ENCODE assay signal across 13 mouse cellular contexts in genomic region chr2:124258108-124258507, GRCm38 (mm10).
DNase-seq lines count a peak whose midpoint lies in the region; ATAC-seq and TF ChIP-seq lines count a peak whose summit lies in the region.
"Had no signal": no experiment of that assay in that cellular context is flagged by ENCODE, and none has a peak within 500 bp of the region (broad histone marks: within the 10 kb centered on the region; RNA-seq: fewer than 3 reads in every experiment).

No protein-coding gene starts in this region.

- H3K9me3 ChIP-seq in heart, embryonic 10.5 days = no peaks in the 10 kb centered on the region
- H3K9me3 ChIP-seq in embryonic facial prominence, embryonic 14.5 days (ENCODE audit: control insufficient read depth, low read length) = no peaks in the 10 kb centered on the region
- H3K9me3 ChIP-seq: kidney, embryonic 15.5 days; limb, embryonic 12.5 days; stomach, embryonic 15.5 days had no signal

- no peaks in the 10 kb centered on the region for H3K27me3 ChIP-seq in heart, embryonic 10.5 days (ENCODE audit: insufficient read depth, poor library complexity, severe bottlenecking)
- H3K27me3 ChIP-seq in kidney, adult 2 months (replicated peaks; ENCODE audit: control insufficient read depth, insufficient read depth, low read length) = no peaks in the 10 kb centered on the region
- H3K27me3 ChIP-seq in C2C12 (ENCODE audit: control insufficient read depth, insufficient read depth, insufficient read length) = no peaks in the 10 kb centered on the region
- no peaks in the 10 kb centered on the region for H3K27me3 ChIP-seq in embryonic facial prominence, embryonic 14.5 days (replicated peaks; ENCODE audit: control insufficient read depth, insufficient read depth, low read length)
- H3K27me3 ChIP-seq: kidney, embryonic 15.5 days; limb, embryonic 12.5 days; stomach, embryonic 15.5 days had no signal

- no peak overlapping the region for H3ac ChIP-seq in C2C12 (ENCODE audit: control insufficient read depth, insufficient read length, low read depth)

- no peak for TF ChIP-seq CTCF in kidney, adult 2 months (conservative IDR thresholded peaks at IDR 0.05; ENCODE audit: insufficient read depth, insufficient read length, low read depth, low read length)
- no peak for TF ChIP-seq CTCF in C2C12 (IDR thresholded peaks at IDR 0.05; ENCODE audit: control insufficient read depth, insufficient read depth, insufficient read length)

- TF ChIP-seq POLR2A in kidney, adult 2 months (IDR thresholded peaks at IDR 0.05; ENCODE audit: low read depth, low read length) = no peak

- no peak for ATAC-seq in embryonic facial prominence, embryonic 14.5 days (ENCODE audit: low read depth)

- H3K4me1 ChIP-seq in heart, embryonic 10.5 days = 0 out of 2 replicates have a peak, but pooled peaks cover 4% of the 10 kb centered on the region
- H3K4me1 ChIP-seq in kidney, adult 2 months (ENCODE audit: control insufficient read depth, insufficient read depth, low read length) = no peaks in the 10 kb centered on the region
- no peaks in the 10 kb centered on the region for H3K4me1 ChIP-seq in embryonic facial prominence, embryonic 14.5 days (ENCODE audit: control insufficient read depth, insufficient read depth, low read length)
- H3K4me1 ChIP-seq: kidney, embryonic 15.5 days; stomach, embryonic 15.5 days had no signal

- no peak overlapping the region for H3K9ac ChIP-seq in embryonic facial prominence, embryonic 14.5 days (ENCODE audit: low read depth, low read length)
- H3K9ac ChIP-seq: kidney, embryonic 15.5 days; limb, embryonic 12.5 days; stomach, embryonic 15.5 days had no signal

- no peaks in the 10 kb centered on the region for H3K79me3 ChIP-seq in C2C12 (ENCODE audit: low read depth)

- H3K36me3 ChIP-seq in heart, embryonic 10.5 days = no peaks in the 10 kb centered on the region
- H3K36me3 ChIP-seq in kidney, adult 2 months (ENCODE audit: control insufficient read depth, insufficient read depth, low read length) = no peaks in the 10 kb centered on the region
- no peaks in the 10 kb centered on the region for H3K36me3 ChIP-seq in C2C12 (ENCODE audit: control insufficient read depth, insufficient read depth)
- H3K36me3 ChIP-seq in embryonic facial prominence, embryonic 14.5 days (ENCODE audit: control insufficient read depth, insufficient read depth, low read length) = no peaks in the 10 kb centered on the region
- H3K36me3 ChIP-seq: kidney, embryonic 15.5 days; limb, embryonic 12.5 days; stomach, embryonic 15.5 days had no signal

- no peak overlapping the region for H3K27ac ChIP-seq in heart, embryonic 10.5 days
- no peak overlapping the region for H3K27ac ChIP-seq in kidney, adult 2 months (ENCODE audit: insufficient read depth, low read depth, low read length)
- H3K27ac ChIP-seq in embryonic facial prominence, embryonic 14.5 days (replicated peaks; ENCODE audit: low read depth, low read length) = no peak overlapping the region
- H3K27ac ChIP-seq: kidney, embryonic 15.5 days; limb, embryonic 12.5 days; stomach, embryonic 15.5 days had no signal

- peak; percentile 93 for DNase-seq in heart, adult 11 months
- DNase-seq in heart, embryonic 10.5 days (ENCODE audit: low spot score) = no peak
- peak; percentile 7 to 9 for DNase-seq in kidney, postnatal 4 days
- no peak for DNase-seq in kidney, adult 2 months
- DNase-seq in embryonic facial prominence, embryonic 14.5 days (ENCODE audit: low spot score) = peak; percentile 17
- no peak for DNase-seq in gastrocnemius, adult 8-10 months (ENCODE audit: low spot score in 2 of 2)
- no peak for DNase-seq in right cerebral cortex, adult 18-20 months
- DNase-seq: adrenal gland, postnatal 36 days; B cell, adult 2 months had no signal

- 49% methylated on average over 1 of the region's 1 CpGs for WGBS in heart, embryonic 10.5 days
- WGBS in kidney, adult 2 months = 59% methylated on average over 1 of the region's 1 CpGs
- 37% methylated on average over 1 of the region's 1 CpGs for WGBS in embryonic facial prominence, embryonic 14.5 days

- no peak overlapping the region for H3K4me3 ChIP-seq in heart, embryonic 10.5 days
- H3K4me3 ChIP-seq in kidney, adult 2 months (ENCODE audit: insufficient read depth, low read depth, low read length) = no peak overlapping the region
- no peak overlapping the region for H3K4me3 ChIP-seq in C2C12 (ENCODE audit: insufficient read depth, poor library complexity, severe bottlenecking)
- H3K4me3 ChIP-seq in embryonic facial prominence, embryonic 14.5 days (ENCODE audit: low read depth, low read length) = no peak overlapping the region
- H3K4me3 ChIP-seq: kidney, embryonic 15.5 days; limb, embryonic 12.5 days; stomach, embryonic 15.5 days had no signal

- no peaks in the 10 kb centered on the region for H3K79me2 ChIP-seq in C2C12 (ENCODE audit: control insufficient read depth, insufficient read depth)

- H3K4me2 ChIP-seq in embryonic facial prominence, embryonic 14.5 days (ENCODE audit: low read depth, low read length) = no peak overlapping the region
- H3K4me2 ChIP-seq: kidney, embryonic 15.5 days; limb, embryonic 12.5 days; stomach, embryonic 15.5 days had no signal

TF ChIP-seq in C2C12, 6 proteins besides CTCF, POLR2A, EP300 and RAD21:
- TF ChIP-seq MAX (IDR thresholded peaks at IDR 0.05) = no peak
- peak; percentile 71 for TF ChIP-seq MYOD1 (IDR thresholded peaks at IDR 0.05; ENCODE audit: control insufficient read depth, insufficient read length, low read depth)
- no peak for TF ChIP-seq CEBPB (IDR thresholded peaks at IDR 0.05; ENCODE audit: low read depth)
- TF ChIP-seq FOSL1 (IDR thresholded peaks at IDR 0.05; ENCODE audit: insufficient read depth, low read length, poor library complexity, severe bottlenecking) = no peak
- no peak for TF ChIP-seq USF1 (IDR thresholded peaks at IDR 0.05; ENCODE audit: low read depth)
- TF ChIP-seq MYOG (IDR thresholded peaks at IDR 0.05; ENCODE audit: control insufficient read depth, extremely low read depth, insufficient read length) = no peak

Comparison
In these comparisons a context has a peak if more than half of its experiments do, and no peak if none do; other contexts are left out.
1. DNase-seq: peak in heart, adult 11 months (single experiment), kidney, postnatal 4 days (2 of 2) and embryonic facial prominence, embryonic 14.5 days (single experiment); none in heart, embryonic 10.5 days (single experiment), kidney, adult 2 months (single experiment), gastrocnemius, adult 8-10 months (0 of 2) and right cerebral cortex, adult 18-20 months (single experiment).